Mouse (Mus musculus): ENCODE measurements at regions not wholly inside any gene's neighbourhood (a gene's known extent, or its start where the extent isn't known, plus 50 kb on each side); places are given as distances from the start of the nearest gene placed in this dataset.
"Not testable (repeated sequence)": the region's sequence is repeated elsewhere in the genome, so short reads cannot be mapped to it uniquely, and the experiment has no call there.

GRCm38 (mm10) chr15:14253602-14254301, 1080.3 kb upstream of the Cdh6 start:
- Histone ChIP-seq H3K4me1 (ENCODE audit: control insufficient read depth, insufficient read depth, low read length) (no peaks in the 10 kb centered on the region), H3K27me3 (ENCODE audit: control insufficient read depth, insufficient read depth, low read length) (no peaks in the 10 kb centered on the region), H3K27ac (replicated peaks; ENCODE audit: low read depth, low read length) (no peak overlapping the region), H3K4me2 (ENCODE audit: low read depth, low read length) (no peak overlapping the region), H3K9me3 (replicated peaks; ENCODE audit: control insufficient read depth, low read length) (no peaks in the 10 kb centered on the region), H3K4me3 (ENCODE audit: low read depth, low read length) (no peak overlapping the region), H3K36me3 (replicated peaks; ENCODE audit: control insufficient read depth, insufficient read depth, low read depth, low read length) (no peaks in the 10 kb centered on the region), H3K9ac (replicated peaks; ENCODE audit: low read length) (no peak overlapping the region)
- ATAC-seq (replicated peaks; ENCODE audit: insufficient number of reproducible peaks, low FRiP score, low TSS enrichment, low read depth) (no peak), DNase-seq (ENCODE audit: low spot score) (no peak)
- 87% methylated on average over 2 of the region's 2 CpGs for WGBS

- H3K27ac ChIP-seq (replicated peaks; ENCODE audit: low read depth, low read length) = no peak overlapping the region
- no peak overlapping the region for H3K4me2 ChIP-seq (ENCODE audit: low read depth, low read length)
- H3K4me1 ChIP-seq (ENCODE audit: control insufficient read depth, insufficient read depth, low read length) = no peaks in the 10 kb centered on the region
- ATAC-seq (replicated peaks; ENCODE audit: insufficient number of reproducible peaks, low FRiP score, low TSS enrichment, low read depth) (no peak), DNase-seq (ENCODE audit: low spot score) (no peak)
- H3K36me3 ChIP-seq (replicated peaks; ENCODE audit: control insufficient read depth, insufficient read depth, low read depth, low read length) = no peaks in the 10 kb centered on the region
- H3K9ac ChIP-seq (replicated peaks; ENCODE audit: low read length) = no peak overlapping the region
- H3K4me3 ChIP-seq (ENCODE audit: low read depth, low read length) = no peak overlapping the region
- H3K27me3 ChIP-seq (ENCODE audit: control insufficient read depth, insufficient read depth, low read length) = no peaks in the 10 kb centered on the region
- H3K9me3 ChIP-seq (replicated peaks; ENCODE audit: control insufficient read depth, low read length) = no peaks in the 10 kb centered on the region
- 71% methylated on average over 2 of the region's 2 CpGs for whole genome bisulfite sequencing
These were observed 1078.3 kb upstream of the Cdh6 start for GRCm38 (mm10) chr15:14251773-14252172.

GRCm38 (mm10) chr15:14215236-14215635, 1041.8 kb upstream of the Cdh6 start:
- DNase-seq (ENCODE audit: low spot score) = no peak
- no peaks in the 10 kb centered on the region for H3K27me3 ChIP-seq (ENCODE audit: control insufficient read depth, insufficient read depth, low read length)
- H3K4me1 ChIP-seq (ENCODE audit: control insufficient read depth, insufficient read depth, low read length) = no peaks in the 10 kb centered on the region
- H3K9me3 ChIP-seq (replicated peaks; ENCODE audit: control insufficient read depth, low read length) = no peaks in the 10 kb centered on the region
- ATAC-seq (replicated peaks; ENCODE audit: insufficient number of reproducible peaks, low FRiP score, low TSS enrichment, low read depth) = no peak
- no peak overlapping the region for H3K4me2 ChIP-seq (ENCODE audit: low read depth, low read length)
- H3K36me3 ChIP-seq (replicated peaks; ENCODE audit: control insufficient read depth, insufficient read depth, low read depth, low read length) = no peaks in the 10 kb centered on the region
- H3K4me3 ChIP-seq (ENCODE audit: low read depth, low read length) = no peak overlapping the region
- 94% methylated on average over 8 of the region's 8 CpGs for WGBS
- H3K27ac ChIP-seq (replicated peaks; ENCODE audit: low read depth, low read length) = no peak overlapping the region
- no peak overlapping the region for H3K9ac ChIP-seq (replicated peaks; ENCODE audit: low read length)

- H3K27me3 ChIP-seq (ENCODE audit: control insufficient read depth, insufficient read depth, low read length) = no peaks in the 10 kb centered on the region
- no peak overlapping the region for H3K4me2 ChIP-seq (ENCODE audit: low read depth, low read length)
- H3K4me1 ChIP-seq (ENCODE audit: control insufficient read depth, insufficient read depth, low read length) = no peaks in the 10 kb centered on the region
- H3K27ac ChIP-seq (replicated peaks; ENCODE audit: low read depth, low read length) = no peak overlapping the region
- 93% methylated on average over 1 of the region's 1 CpGs for WGBS
- DNase-seq (ENCODE audit: low spot score) (no peak), ATAC-seq (replicated peaks; ENCODE audit: insufficient number of reproducible peaks, low FRiP score, low TSS enrichment, low read depth) (no peak)
- H3K9ac ChIP-seq (replicated peaks; ENCODE audit: low read length) = no peak overlapping the region
- H3K9me3 ChIP-seq (replicated peaks; ENCODE audit: control insufficient read depth, low read length) = no peaks in the 10 kb centered on the region
- no peaks in the 10 kb centered on the region for H3K36me3 ChIP-seq (replicated peaks; ENCODE audit: control insufficient read depth, insufficient read depth, low read depth, low read length)
- no peak overlapping the region for H3K4me3 ChIP-seq (ENCODE audit: low read depth, low read length)
These were observed 1041.3 kb upstream of the Cdh6 start for GRCm38 (mm10) chr15:14214726-14215125.

GRCm38 (mm10) chr15:14177523-14177922, 1004.0 kb upstream of the Cdh6 start:
- no peaks in the 10 kb centered on the region for H3K9me3 ChIP-seq (replicated peaks; ENCODE audit: control insufficient read depth, low read length)
- H3K36me3 ChIP-seq (replicated peaks; ENCODE audit: control insufficient read depth, insufficient read depth, low read depth, low read length) = no peaks in the 10 kb centered on the region
- no peak overlapping the region for H3K27ac ChIP-seq (replicated peaks; ENCODE audit: low read depth, low read length)
- DNase-seq (ENCODE audit: low spot score) (no peak), ATAC-seq (replicated peaks; ENCODE audit: insufficient number of reproducible peaks, low FRiP score, low TSS enrichment, low read depth) (no peak)
- no peaks in the 10 kb centered on the region for H3K27me3 ChIP-seq (ENCODE audit: control insufficient read depth, insufficient read depth, low read length)
- WGBS = 93% methylated on average over 2 of the region's 2 CpGs
- no peak overlapping the region for H3K4me2 ChIP-seq (ENCODE audit: low read depth, low read length)
- no peaks in the 10 kb centered on the region for H3K4me1 ChIP-seq (ENCODE audit: control insufficient read depth, insufficient read depth, low read length)
- no peak overlapping the region for H3K4me3 ChIP-seq (ENCODE audit: low read depth, low read length)
- H3K9ac ChIP-seq (replicated peaks; ENCODE audit: low read length) = no peak overlapping the region

- no peak overlapping the region for H3K4me3 ChIP-seq (ENCODE audit: low read depth, low read length)
- H3K4me2 ChIP-seq (ENCODE audit: low read depth, low read length) = no peak overlapping the region
- H3K4me1 ChIP-seq (ENCODE audit: control insufficient read depth, insufficient read depth, low read length) = no peaks in the 10 kb centered on the region
- DNase-seq (ENCODE audit: low spot score) = no peak
- no peaks in the 10 kb centered on the region for H3K36me3 ChIP-seq (replicated peaks; ENCODE audit: control insufficient read depth, insufficient read depth, low read depth, low read length)
- H3K27me3 ChIP-seq (ENCODE audit: control insufficient read depth, insufficient read depth, low read length) = no peaks in the 10 kb centered on the region
- no peak for ATAC-seq (replicated peaks; ENCODE audit: insufficient number of reproducible peaks, low FRiP score, low TSS enrichment, low read depth)
- no peak overlapping the region for H3K9ac ChIP-seq (replicated peaks; ENCODE audit: low read length)
- no peaks in the 10 kb centered on the region for H3K9me3 ChIP-seq (replicated peaks; ENCODE audit: control insufficient read depth, low read length)
- H3K27ac ChIP-seq (replicated peaks; ENCODE audit: low read depth, low read length) = no peak overlapping the region
These were observed 963.9 kb upstream of the Cdh6 start for GRCm38 (mm10) chr15:14137402-14137801.

- ATAC-seq (replicated peaks; ENCODE audit: insufficient number of reproducible peaks, low FRiP score, low TSS enrichment, low read depth) (no peak), DNase-seq (ENCODE audit: low spot score) (no peak)
- Histone ChIP-seq H3K36me3 (replicated peaks; ENCODE audit: control insufficient read depth, insufficient read depth, low read depth, low read length) (no peaks in the 10 kb centered on the region), H3K9ac (replicated peaks; ENCODE audit: low read length) (no peak overlapping the region), H3K4me2 (ENCODE audit: low read depth, low read length) (no peak overlapping the region), H3K9me3 (replicated peaks; ENCODE audit: control insufficient read depth, low read length) (no peaks in the 10 kb centered on the region), H3K27me3 (ENCODE audit: control insufficient read depth, insufficient read depth, low read length) (no peaks in the 10 kb centered on the region), H3K4me3 (ENCODE audit: low read depth, low read length) (no peak overlapping the region), H3K4me1 (ENCODE audit: control insufficient read depth, insufficient read depth, low read length) (no peaks in the 10 kb centered on the region), H3K27ac (replicated peaks; ENCODE audit: low read depth, low read length) (no peak overlapping the region)
- 88% methylated on average over 4 of the region's 4 CpGs for WGBS
These were observed 950.4 kb upstream of the Cdh6 start for GRCm38 (mm10) chr15:14123829-14124228.

- not testable (repeated sequence) for DNase-seq (ENCODE audit: low spot score); H3K4me2 ChIP-seq (ENCODE audit: low read depth, low read length); H3K36me3 ChIP-seq (replicated peaks; ENCODE audit: control insufficient read depth, insufficient read depth, low read depth, low read length); H3K4me3 ChIP-seq (ENCODE audit: low read depth, low read length); H3K27me3 ChIP-seq (ENCODE audit: control insufficient read depth, insufficient read depth, low read length); ATAC-seq (replicated peaks; ENCODE audit: insufficient number of reproducible peaks, low FRiP score, low TSS enrichment, low read depth); H3K4me1 ChIP-seq (ENCODE audit: control insufficient read depth, insufficient read depth, low read length); H3K9me3 ChIP-seq (replicated peaks; ENCODE audit: control insufficient read depth, low read length); H3K9ac ChIP-seq (replicated peaks; ENCODE audit: low read length); H3K27ac ChIP-seq (replicated peaks; ENCODE audit: low read depth, low read length)
- 89% methylated on average over 3 of the region's 3 CpGs for WGBS
These were observed 944.8 kb upstream of the Cdh6 start for GRCm38 (mm10) chr15:14118321-14118720.
